Mouse (Mus musculus) hindbrain, embryonic 12.5 days (tissue): ENCODE data around the gene Olfr727. TPM values are rescaled to one million over a fixed set of nuclear protein-coding genes. Genes with fewer than 3 reads are reported as not detected.

Experiments used
- ATAC-seq: fragments of 200-750 bp; cut with Nextera tagmentation; 2 replicates; pipeline ENCODE4 v1.8.0; 2017; ENCODE audit warnings: moderate TSS enrichment; ENCODE audit not compliant: low FRiP score
- H3K27ac ChIP-seq: fragments of 300-500 bp; sonication (generic); 2 replicates; pipeline ENCODE4 v1.5.1; 2016; ENCODE audit warnings: mild to moderate bottlenecking
- H3K27me3 ChIP-seq: fragments of 300-500 bp; sonication (generic); 2 replicates; pipeline ENCODE4 v1.6.1; 2016; ENCODE audit warnings: mild to moderate bottlenecking
- H3K36me3 ChIP-seq: fragments of 300-500 bp; sonication (generic); 2 replicates; pipeline ENCODE4 v1.6.1; 2016; ENCODE audit warnings: mild to moderate bottlenecking
- H3K4me1 ChIP-seq: fragments of 300-500 bp; sonication (generic); 2 replicates; pipeline ENCODE4 v1.6.1; 2016
- H3K4me2 ChIP-seq: fragments of 300-500 bp; sonication (generic); replicated peaks from 2 replicates; pipeline ENCODE4 v1.6.1; 2016; ENCODE audit warnings: mild to moderate bottlenecking
- H3K4me3 ChIP-seq: fragments of 300-500 bp; sonication (generic); 2 replicates; pipeline ENCODE4 v1.5.1; 2016; ENCODE audit warnings: mild to moderate bottlenecking
- H3K9ac ChIP-seq: fragments of 300-500 bp; sonication (generic); 2 replicates; pipeline ENCODE4 v1.6.1; 2016; ENCODE audit warnings: mild to moderate bottlenecking, moderate library complexity
- H3K9me3 ChIP-seq: fragments of 300-500 bp; sonication (generic); replicated peaks from 2 replicates; pipeline ENCODE4 v1.6.1; 2016; ENCODE audit warnings: mild to moderate bottlenecking
- whole genome bisulfite sequencing: fragments of 180-500 bp; shearing (Covaris S2); methylation state at CpG from one replicate; pipeline ENCODE4 v1.1.7; 2016; 5-methylcytosine and 5-hydroxymethylcytosine counted together
- polyA plus RNA-seq: library from polyadenylated mRNA; unstranded; fragments of >200 nt; fragmentation: Nextera tagmentation; extraction: Ambion mirVana; gene quantifications from 2 replicates; pipeline ENCODE4 v1.2.1, GENCODE M21; 2016

Olfr727 gene
- not detected in 2 replicates for polyA plus RNA-seq

- Histone ChIP-seq H3K4me3 (no peak within 1 kb of the TSS), H3K36me3 (no peaks in the 10 kb centered on the region), H3K9ac (no peak within 1 kb of the TSS), H3K9me3 (no peaks in the 10 kb centered on the region), H3K27me3 (no peaks in the 10 kb centered on the region), H3K4me2 (no peak within 1 kb of the TSS), H3K27ac (no peak within 1 kb of the TSS), H3K4me1 (no peaks in the 10 kb centered on the region)
- ATAC-seq: no peak
- 86% methylated on average over 1 of the region's 1 CpGs for WGBS
Observed at GRCm38 (mm10) chr14:50122886-50123285, at the start of gene Olfr727. TSS of gene Olfr727 (plus strand) at chr14:50123186.

GRCm38 (mm10) chr14:50090853-50091252 lies 32.1 kb upstream of the Olfr727 start, which contains the start of gene Olfr726:
TSS of gene Olfr726 (minus strand) at chr14:50090953.
- no peak for ATAC-seq
- Histone ChIP-seq H3K27me3 (no peaks in the 10 kb centered on the region), H3K4me1 (no peaks in the 10 kb centered on the region), H3K4me2 (no peak within 1 kb of the TSS), H3K27ac (no peak within 1 kb of the TSS), H3K4me3 (no peak within 1 kb of the TSS), H3K9ac (no peak within 1 kb of the TSS), H3K36me3 (no peaks in the 10 kb centered on the region), H3K9me3 (no peaks in the 10 kb centered on the region)
- WGBS: 87% methylated on average over 1 of the region's 1 CpGs

- H3K9me3 ChIP-seq: no peaks in the 10 kb centered on the region
- no peak within 1 kb of the TSS for H3K9ac ChIP-seq
- H3K4me1 ChIP-seq: no peaks in the 10 kb centered on the region
- no peak within 1 kb of the TSS for H3K4me2 ChIP-seq
- H3K36me3 ChIP-seq: no peaks in the 10 kb centered on the region
- ATAC-seq: no peak
- WGBS: 95% methylated on average over 5 of the region's 5 CpGs
- H3K27me3 ChIP-seq: no peaks in the 10 kb centered on the region
- no peak within 1 kb of the TSS for H3K27ac ChIP-seq
- no peak within 1 kb of the TSS for H3K4me3 ChIP-seq
Observed at GRCm38 (mm10) chr14:50142580-50142979, 19.6 kb downstream of the Olfr727 start, which contains the start of gene Olfr728. TSS of gene Olfr728 (minus strand) at chr14:50142680.

- no peak within 1 kb of the TSS for H3K4me2 ChIP-seq
- H3K4me1 ChIP-seq: no peaks in the 10 kb centered on the region
- no peak within 1 kb of the TSS for H3K27ac ChIP-seq
- no peak within 1 kb of the TSS for H3K9ac ChIP-seq
- no peaks in the 10 kb centered on the region for H3K9me3 ChIP-seq
- ATAC-seq: no peak
- no peaks in the 10 kb centered on the region for H3K36me3 ChIP-seq
- no peaks in the 10 kb centered on the region for H3K27me3 ChIP-seq
- H3K4me3 ChIP-seq: no peak within 1 kb of the TSS
Observed at GRCm38 (mm10) chr14:50152810-50153209, 29.8 kb downstream of the Olfr727 start, which contains the start of gene Olfr729. TSS of gene Olfr729 (minus strand) at chr14:50152910.

Other genes starting within 250 kb of the Olfr727 start
- gene Olfr722, start 221.2 kb upstream of the Olfr727 start, polyA plus RNA-seq: not detected in 2 replicates
- gene Olfr723, start 191.4 kb upstream of the Olfr727 start, polyA plus RNA-seq: not detected in 2 replicates
- not detected in 2 replicates for gene Olfr724, start 159.9 kb upstream of the Olfr727 start, polyA plus RNA-seq
- gene Olfr725, start 82.8 kb upstream of the Olfr727 start, polyA plus RNA-seq: not detected in 2 replicates
- not detected in 2 replicates for gene Olfr726, start 32.2 kb upstream of the Olfr727 start, polyA plus RNA-seq
- gene Olfr728, start 19.5 kb downstream of the Olfr727 start, polyA plus RNA-seq: not detected in 2 replicates
- gene Olfr729, start 29.7 kb downstream of the Olfr727 start, polyA plus RNA-seq: not detected in 2 replicates
- not detected in 2 replicates for gene Olfr730, start 65.0 kb downstream of the Olfr727 start, polyA plus RNA-seq
- not detected in 2 replicates for gene Olfr731, start 118.7 kb downstream of the Olfr727 start, polyA plus RNA-seq
- not detected in 2 replicates for gene Olfr732, start 161.0 kb downstream of the Olfr727 start, polyA plus RNA-seq
- not detected in 2 replicates for gene Olfr733, start 178.3 kb downstream of the Olfr727 start, polyA plus RNA-seq
- gene Olfr734, start 203.6 kb downstream of the Olfr727 start, polyA plus RNA-seq: not detected in 2 replicates
- not detected in 2 replicates for gene Olfr735, start 225.7 kb downstream of the Olfr727 start, polyA plus RNA-seq
- not detected in 2 replicates for gene Tlr11, start 234.7 kb downstream of the Olfr727 start, polyA plus RNA-seq